Mouse (Mus musculus): Measurements from ENCODE around the gene Csf3. TPM values are rescaled to one million over a fixed set of nuclear protein-coding genes. Genes with fewer than 3 reads are reported as not detected.
A peak's percentile ranks its signal among the peaks of the same experiment; 100 is the strongest.
"Not testable (repeated sequence)": the region's sequence is repeated elsewhere in the genome, so short reads cannot be mapped to it uniquely, and the experiment has no call there.

Gene Csf3
- 0.07 and 0.27 TPM in 2 replicates for polyA plus RNA-seq (2012; rRNA removed)

DNA sequence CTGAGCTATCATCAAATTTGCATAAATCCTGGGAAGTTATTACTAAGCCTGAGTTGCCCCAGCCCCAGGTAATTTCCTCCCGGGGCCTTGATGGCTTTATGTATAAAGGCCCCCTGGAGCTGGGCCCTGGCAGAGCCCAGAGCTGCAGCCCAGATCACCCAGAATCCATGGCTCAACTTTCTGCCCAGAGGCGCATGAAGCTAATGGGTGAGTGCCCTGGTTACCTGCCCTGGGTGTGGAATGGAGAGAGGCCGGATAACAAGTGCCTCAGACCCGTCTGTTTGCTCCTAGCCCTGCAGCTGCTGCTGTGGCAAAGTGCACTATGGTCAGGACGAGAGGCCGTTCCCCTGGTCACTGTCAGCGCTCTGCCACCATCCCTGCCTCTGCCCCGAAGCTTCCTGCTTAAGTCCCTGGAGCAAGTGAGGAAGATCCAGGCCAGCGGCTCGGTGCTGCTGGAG is at the start of gene Csf3:
Csf3 (plus strand) TSS at position 51 of the 458 bp plus-strand sequence.
- no peaks in the 10 kb centered on the region for H3K27me3 ChIP-seq (ENCODE audit: control insufficient read depth, insufficient read depth, low read length)
- H3K4me3 ChIP-seq (ENCODE audit: extremely low read depth, insufficient read depth, insufficient read length), result no peak within 1 kb of the TSS
- H3K36me3 ChIP-seq (ENCODE audit: control insufficient read depth, insufficient read depth, low read length), result peaks cover 10% of the 10 kb centered on the region
- no peak for TF ChIP-seq CTCF (IDR thresholded peaks at IDR 0.05; ENCODE audit: extremely low read depth, insufficient read depth, insufficient read length, insufficient replicate concordance)
- TF ChIP-seq POLR2A (IDR thresholded peaks at IDR 0.05; ENCODE audit: low read depth, low read length), result no peak
- WGBS, result 87% methylated on average over 10 of the region's 10 CpGs
- DNase-seq (ENCODE audit: low read depth in 1 of 2, low spot score in 2 of 2), result no peak
- no peaks in the 10 kb centered on the region for H3K4me1 ChIP-seq (ENCODE audit: control insufficient read depth, insufficient read depth, insufficient read length)
- H3K27ac ChIP-seq (ENCODE audit: insufficient read depth, low read length), result no peak within 1 kb of the TSS

DNA sequence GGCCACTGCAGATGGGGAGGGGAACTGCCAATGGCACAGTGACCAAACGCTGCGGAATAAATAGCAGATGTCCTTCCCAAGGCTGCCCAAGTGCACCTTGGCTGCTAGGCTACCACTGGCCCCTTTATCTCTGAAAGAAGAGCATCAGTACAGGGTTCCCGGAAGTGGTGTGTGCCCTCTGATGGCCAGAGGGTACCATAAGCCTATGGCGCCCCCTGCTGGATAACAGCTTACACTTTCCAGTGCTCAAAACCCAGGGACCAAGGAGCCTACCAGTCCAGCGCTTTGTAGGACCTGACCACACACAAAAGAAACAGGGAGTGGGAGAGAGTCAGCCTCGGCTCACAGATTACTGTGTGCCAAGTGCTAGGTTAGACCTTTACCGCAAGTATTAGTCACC is 46.0 kb upstream of the Csf3 start:
- H3K27me3 ChIP-seq (ENCODE audit: control insufficient read depth, insufficient read depth, low read length); H3K36me3 ChIP-seq (ENCODE audit: control insufficient read depth, insufficient read depth, low read length); H3K27ac ChIP-seq (ENCODE audit: insufficient read depth, low read length); H3K4me3 ChIP-seq (ENCODE audit: extremely low read depth, insufficient read depth, insufficient read length); H3K4me1 ChIP-seq (ENCODE audit: control insufficient read depth, insufficient read depth, insufficient read length): not testable (repeated sequence)
- WGBS, result 13% methylated on average over 7 of the region's 7 CpGs
- peak; percentile 14 to 34 for DNase-seq (ENCODE audit: low read depth in 1 of 2, low spot score in 2 of 2)
- TF ChIP-seq CTCF (IDR thresholded peaks at IDR 0.05; ENCODE audit: extremely low read depth, insufficient read depth, insufficient read length, insufficient replicate concordance), result peak; percentile 53; the same call in 1 of the 2 replicates

DNA sequence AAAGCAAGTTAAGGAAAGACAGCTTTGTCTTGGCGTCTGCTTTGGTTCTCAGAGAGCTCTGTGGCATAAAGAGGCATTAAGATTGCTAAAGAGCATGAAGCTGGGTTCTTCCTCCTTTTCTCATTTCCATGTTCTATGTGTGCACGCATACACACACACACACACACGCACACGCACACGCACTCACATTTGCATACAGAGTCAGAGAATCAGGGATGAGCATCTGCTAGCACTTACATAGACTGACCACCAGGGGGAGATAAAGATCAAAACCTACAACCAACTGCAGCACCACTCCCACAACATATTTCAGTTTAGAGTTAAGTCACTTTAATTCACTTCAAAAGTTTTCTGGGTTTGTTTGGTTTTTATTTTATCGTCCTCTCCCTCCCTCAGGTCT is 40.5 kb upstream of the Csf3 start:
- H3K27ac ChIP-seq (ENCODE audit: insufficient read depth, low read length), result no peak overlapping the region
- H3K4me3 ChIP-seq (ENCODE audit: extremely low read depth, insufficient read depth, insufficient read length), result no peak overlapping the region
- no peaks in the 10 kb centered on the region; the same call in 1 of the 2 replicates for H3K4me1 ChIP-seq (ENCODE audit: control insufficient read depth, insufficient read depth, insufficient read length)
- TF ChIP-seq POLR2A (IDR thresholded peaks at IDR 0.05; ENCODE audit: low read depth, low read length), result no peak
- TF ChIP-seq CTCF (IDR thresholded peaks at IDR 0.05; ENCODE audit: extremely low read depth, insufficient read depth, insufficient read length, insufficient replicate concordance), result peak; percentile 15; the same call in 1 of the 2 replicates
- no peaks in the 10 kb centered on the region for H3K27me3 ChIP-seq (ENCODE audit: control insufficient read depth, insufficient read depth, low read length)
- DNase-seq (ENCODE audit: low read depth in 1 of 2, low spot score in 2 of 2), result peak; percentile 9 to 67
- H3K36me3 ChIP-seq (ENCODE audit: control insufficient read depth, insufficient read depth, low read length), result no peaks in the 10 kb centered on the region
- 3% methylated on average over 6 of the region's 6 CpGs for WGBS

DNA sequence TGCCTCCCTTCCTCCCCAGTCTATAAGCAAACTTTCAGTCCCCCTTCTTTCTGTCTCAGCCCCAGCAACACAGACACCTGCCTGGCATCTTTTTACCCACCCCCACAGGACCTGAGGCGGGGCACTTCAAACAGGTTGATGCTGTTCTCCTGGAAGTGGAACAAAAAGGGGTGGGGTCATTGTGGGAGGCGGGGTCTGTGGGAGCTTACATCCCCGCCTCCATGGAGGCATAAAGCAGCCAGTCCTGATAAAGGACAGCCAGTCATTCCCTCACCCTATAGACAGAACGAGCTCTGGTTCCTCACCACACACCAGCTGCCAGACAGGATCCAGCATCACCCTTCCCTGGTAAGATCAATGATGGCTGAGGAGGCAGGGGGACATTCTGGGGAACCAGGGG is 37.0 kb upstream of the Csf3 start, which contains the start of gene Gsdma:
Gsdma (plus strand) TSS at position 261 of the 400 bp plus-strand sequence.
- no peaks in the 10 kb centered on the region for H3K27me3 ChIP-seq (ENCODE audit: control insufficient read depth, insufficient read depth, low read length)
- no peak within 1 kb of the TSS for H3K4me3 ChIP-seq (ENCODE audit: extremely low read depth, insufficient read depth, insufficient read length)
- no peak within 1 kb of the TSS for H3K27ac ChIP-seq (ENCODE audit: insufficient read depth, low read length)
- no peaks in the 10 kb centered on the region; the same call in 1 of the 2 replicates for H3K4me1 ChIP-seq (ENCODE audit: control insufficient read depth, insufficient read depth, insufficient read length)
- H3K36me3 ChIP-seq (ENCODE audit: control insufficient read depth, insufficient read depth, low read length), result no peaks in the 10 kb centered on the region
- DNase-seq (ENCODE audit: low read depth in 1 of 2, low spot score in 2 of 2), result no peak
- WGBS, result 61% methylated on average over 4 of the region's 4 CpGs
- TF ChIP-seq CTCF (IDR thresholded peaks at IDR 0.05; ENCODE audit: extremely low read depth, insufficient read depth, insufficient read length, insufficient replicate concordance), result no peak
- no peak for TF ChIP-seq POLR2A (IDR thresholded peaks at IDR 0.05; ENCODE audit: low read depth, low read length)

DNA sequence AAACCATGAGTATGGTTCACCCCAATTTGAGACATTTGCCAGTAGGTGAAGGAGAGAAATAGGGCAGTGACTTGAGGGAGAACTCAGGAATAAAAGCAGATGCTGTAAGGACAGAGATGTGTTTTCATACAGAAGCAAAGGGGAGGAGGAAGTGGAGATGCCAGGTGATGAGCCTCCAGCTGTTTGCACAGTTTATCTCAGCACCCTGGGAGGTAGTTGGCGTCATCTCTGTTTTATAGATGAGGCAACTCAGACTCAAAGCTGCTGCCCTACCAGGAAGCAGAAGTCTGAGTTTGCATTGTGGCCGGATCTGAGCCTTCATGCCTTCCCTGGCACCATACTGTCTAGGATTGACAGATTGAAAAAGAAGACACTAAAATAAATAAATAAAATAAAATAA is 32.1 kb upstream of the Csf3 start:
- TF ChIP-seq CTCF (IDR thresholded peaks at IDR 0.05; ENCODE audit: extremely low read depth, insufficient read depth, insufficient read length, insufficient replicate concordance) (no peak), POLR2A (IDR thresholded peaks at IDR 0.05; ENCODE audit: low read depth, low read length) (no peak)
- H3K4me3 ChIP-seq (ENCODE audit: extremely low read depth, insufficient read depth, insufficient read length), result no peak overlapping the region
- 26% methylated on average over 2 of the region's 2 CpGs for WGBS
- no peaks in the 10 kb centered on the region for H3K36me3 ChIP-seq (ENCODE audit: control insufficient read depth, insufficient read depth, low read length)
- no peaks in the 10 kb centered on the region for H3K27me3 ChIP-seq (ENCODE audit: control insufficient read depth, insufficient read depth, low read length)
- DNase-seq (ENCODE audit: low read depth in 1 of 2, low spot score in 2 of 2), result no peak
- no peaks in the 10 kb centered on the region for H3K4me1 ChIP-seq (ENCODE audit: control insufficient read depth, insufficient read depth, insufficient read length)
- H3K27ac ChIP-seq (ENCODE audit: insufficient read depth, low read length), result no peak overlapping the region

DNA sequence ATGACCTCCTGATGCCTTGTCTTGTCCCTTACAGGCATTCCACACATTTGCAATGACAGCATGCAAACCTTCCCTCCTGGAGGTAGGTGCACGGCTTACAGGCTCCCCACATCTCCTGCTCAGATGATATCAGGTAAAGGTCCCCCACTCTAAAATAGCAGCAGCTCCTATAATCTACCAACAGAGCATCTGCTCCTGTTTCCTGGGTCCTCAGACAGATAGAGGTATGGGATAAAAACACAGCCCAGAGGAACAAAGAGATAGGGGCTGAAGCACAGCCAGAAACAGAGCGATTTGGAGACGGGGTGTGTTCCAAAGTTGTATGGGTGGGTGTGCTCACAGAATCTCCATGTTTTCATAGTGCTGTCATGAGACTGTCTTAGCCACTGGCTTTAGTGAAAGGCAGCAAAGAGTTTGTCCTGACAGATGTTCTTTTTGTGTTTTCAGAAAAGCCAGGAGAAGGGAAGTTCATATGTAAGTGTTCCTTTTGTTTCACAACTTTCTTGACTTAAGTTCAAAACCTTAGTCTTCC is 29.7 kb upstream of the Csf3 start:
- Histone ChIP-seq H3K27ac (ENCODE audit: insufficient read depth, low read length) (no peak overlapping the region), H3K27me3 (ENCODE audit: control insufficient read depth, insufficient read depth, low read length) (no peaks in the 10 kb centered on the region), H3K36me3 (ENCODE audit: control insufficient read depth, insufficient read depth, low read length) (no peaks in the 10 kb centered on the region), H3K4me3 (ENCODE audit: extremely low read depth, insufficient read depth, insufficient read length) (no peak overlapping the region), H3K4me1 (ENCODE audit: control insufficient read depth, insufficient read depth, insufficient read length) (no peaks in the 10 kb centered on the region)
- 75% methylated on average over 3 of the region's 3 CpGs for WGBS
- no peak for DNase-seq (ENCODE audit: low read depth in 1 of 2, low spot score in 2 of 2)
- TF ChIP-seq POLR2A (IDR thresholded peaks at IDR 0.05; ENCODE audit: low read depth, low read length) (no peak), CTCF (IDR thresholded peaks at IDR 0.05; ENCODE audit: extremely low read depth, insufficient read depth, insufficient read length, insufficient replicate concordance) (no peak)

DNA sequence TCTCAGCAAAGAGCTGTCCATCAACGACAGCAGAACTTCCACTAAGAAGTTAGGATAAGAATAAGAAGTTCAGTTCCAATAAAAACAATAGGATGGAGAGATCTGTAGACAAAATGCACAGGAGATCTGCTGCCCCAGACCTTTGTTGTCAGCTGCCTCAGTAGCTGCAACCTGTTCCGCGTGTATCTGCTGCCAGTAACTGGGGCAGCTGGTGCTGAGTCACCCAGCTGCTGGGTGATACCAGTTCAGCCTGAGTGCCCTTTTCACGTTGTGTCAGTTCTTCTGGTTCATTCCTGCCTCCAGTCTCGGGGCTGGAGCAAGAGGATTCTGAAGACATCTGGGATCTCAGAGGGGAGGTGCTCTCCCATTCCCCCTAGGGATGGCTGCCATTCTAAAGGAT is 29.2 kb upstream of the Csf3 start:
- no peak for TF ChIP-seq CTCF (IDR thresholded peaks at IDR 0.05; ENCODE audit: extremely low read depth, insufficient read depth, insufficient read length, insufficient replicate concordance)
- no peak for TF ChIP-seq POLR2A (IDR thresholded peaks at IDR 0.05; ENCODE audit: low read depth, low read length)
- H3K4me1 ChIP-seq (ENCODE audit: control insufficient read depth, insufficient read depth, insufficient read length), result no peaks in the 10 kb centered on the region
- WGBS, result 19% methylated on average over 5 of the region's 5 CpGs
- no peaks in the 10 kb centered on the region for H3K27me3 ChIP-seq (ENCODE audit: control insufficient read depth, insufficient read depth, low read length)
- H3K4me3 ChIP-seq (ENCODE audit: extremely low read depth, insufficient read depth, insufficient read length), result no peak overlapping the region
- DNase-seq (ENCODE audit: low read depth in 1 of 2, low spot score in 2 of 2), result no peak
- H3K36me3 ChIP-seq (ENCODE audit: control insufficient read depth, insufficient read depth, low read length), result no peaks in the 10 kb centered on the region
- H3K27ac ChIP-seq (ENCODE audit: insufficient read depth, low read length), result no peak overlapping the region

All from spleen, adult 2 months (tissue).